In genomic region chr19:5800350-5800631, GRCm38 (mm10) we compare ENCODE assay signal across 8 mouse cellular contexts. TPM values are rescaled to one million over a fixed set of nuclear protein-coding genes. Genes with fewer than 3 reads are reported as not detected.
DNase-seq lines count a peak whose midpoint lies in the region; ATAC-seq and TF ChIP-seq lines count a peak whose summit lies in the region.

No protein-coding gene starts in this region.

- WGBS in spleen, adult 2 months = 3% methylated on average over 2 of the region's 2 CpGs
- 0% methylated on average over 2 of the region's 2 CpGs for WGBS in limb, embryonic 15.5 days

- peak overlapping the region; percentile 81 for H3K27ac ChIP-seq in spleen, adult 2 months (ENCODE audit: insufficient read depth, low read length)
- peak overlapping the region; percentile 100 for H3K27ac ChIP-seq in limb, embryonic 15.5 days

- peak overlapping the region; percentile 88 for H3K4me3 ChIP-seq in spleen, adult 2 months (ENCODE audit: extremely low read depth, insufficient read depth, insufficient read length)
- peak overlapping the region; percentile 72 for H3K4me3 ChIP-seq in limb, embryonic 15.5 days

- intact Hi-C loops in gastrocnemius, postnatal 36 days (cut with DNase I) = no loop called here

- DNase-seq in embryo, embryonic 10.5 days (ENCODE audit: low spot score) = peak; percentile 61
- DNase-seq in embryo, embryonic 9.5 days (ENCODE audit: extremely low spot score) = no peak
- DNase-seq in spleen, adult 2 months (ENCODE audit: low read depth in 1 of 2, low spot score in 2 of 2) = no peak
- DNase-seq in spleen, postnatal 14 days (ENCODE audit: low spot score in 2 of 2) = no peak
- no peak for DNase-seq in gastrocnemius, postnatal 36 days
- no peak for DNase-seq in right cerebral cortex, postnatal 36 days (ENCODE audit: low spot score in 2 of 2)

- peaks cover 46% of the 10 kb centered on the region for H3K36me3 ChIP-seq in spleen, adult 2 months (ENCODE audit: control insufficient read depth, insufficient read depth, low read length)
- H3K36me3 ChIP-seq in limb, embryonic 15.5 days = peaks cover 32% of the 10 kb centered on the region

- H3K27me3 ChIP-seq in spleen, adult 2 months (ENCODE audit: control insufficient read depth, insufficient read depth, low read length) = no peaks in the 10 kb centered on the region
- no peaks in the 10 kb centered on the region for H3K27me3 ChIP-seq in limb, embryonic 15.5 days

- no peak for TF ChIP-seq CTCF in spleen, adult 2 months (IDR thresholded peaks at IDR 0.05; ENCODE audit: extremely low read depth, insufficient read depth, insufficient read length, insufficient replicate concordance)

- H3K4me1 ChIP-seq in spleen, adult 2 months (ENCODE audit: control insufficient read depth, insufficient read depth, insufficient read length) = peaks cover 15% of the 10 kb centered on the region
- H3K4me1 ChIP-seq in limb, embryonic 15.5 days = peaks cover 34% of the 10 kb centered on the region

- no peaks in the 10 kb centered on the region for H3K9me3 ChIP-seq in limb, embryonic 15.5 days

- TF ChIP-seq POLR2A in spleen, adult 2 months (IDR thresholded peaks at IDR 0.05; ENCODE audit: low read depth, low read length) = no peak

- H3K9ac ChIP-seq in limb, embryonic 15.5 days = peak overlapping the region; percentile 97

- no peak for ATAC-seq in limb, embryonic 15.5 days (ENCODE audit: insufficient number of reproducible peaks, low FRiP score, low TSS enrichment, low read depth)
- ATAC-seq in inflammation-experienced regulatory T-cells, adult 6 months = no peak

- H3K4me2 ChIP-seq in limb, embryonic 15.5 days = peak overlapping the region; percentile 49

RNA-seq across cellular contexts. Expression of gene Scyl1, which starts 29.1 kb away (rescaled TPM):
- polyA plus RNA-seq in spleen, adult 2 months (2012; rRNA removed) = 65.4 and 68.0 TPM in 2 replicates
- 81.6 and 85.1 TPM in 2 replicates for polyA plus RNA-seq in limb, embryonic 15.5 days (2015; fragmentation: Nextera tagmentation; extraction: Ambion mirVana)
- 10 to 100 TPM; 14.2 to 19.5 (median 15.4) TPM for polyA plus RNA-seq in inflammation-experienced regulatory T-cells, adult 6 months (2017; shearing (Covaris generic))
- total RNA-seq in gastrocnemius, postnatal 36 days (2021) = 10 to 100 TPM; 70.8 to 71.1 TPM

RNA-seq across cellular contexts. Expression of gene Ltbp3, which starts 59.6 kb away (rescaled TPM):
- polyA plus RNA-seq in spleen, adult 2 months (2012; rRNA removed) = 22.5 and 25.8 TPM in 2 replicates
- polyA plus RNA-seq in limb, embryonic 15.5 days (2015; fragmentation: Nextera tagmentation; extraction: Ambion mirVana) = 59.4 and 64.3 TPM in 2 replicates
- polyA plus RNA-seq in inflammation-experienced regulatory T-cells, adult 6 months (2017; shearing (Covaris generic)) = under 1 TPM in 1 of 3 experiments, not detected in 2; 0.77 TPM
- total RNA-seq in gastrocnemius, postnatal 36 days (2021) = 10 to 100 TPM; 43.4 to 44.2 TPM

Comparison
In these comparisons a context has a peak if more than half of its experiments do, and no peak if none do; other contexts are left out.
1. RNA of gene Ltbp3, which starts 59.6 kb away (polyA plus RNA-seq): 59.4 to 64.3 TPM in limb, embryonic 15.5 days and 22.5 to 25.8 TPM in spleen, adult 2 months; 0.77 TPM in inflammation-experienced regulatory T-cells, adult 6 months; every median in the first group is over 10 times any median in the second.